Mouse (Mus musculus): ENCODE data around the gene Pak1. TPM values are rescaled to one million over a fixed set of nuclear protein-coding genes. Genes with fewer than 3 reads are reported as not detected.

Pak1 gene
- total and polyA plus RNA-seq, 3 experiments = 2.8 to 6.7 TPM; not detected in 1

DNA sequence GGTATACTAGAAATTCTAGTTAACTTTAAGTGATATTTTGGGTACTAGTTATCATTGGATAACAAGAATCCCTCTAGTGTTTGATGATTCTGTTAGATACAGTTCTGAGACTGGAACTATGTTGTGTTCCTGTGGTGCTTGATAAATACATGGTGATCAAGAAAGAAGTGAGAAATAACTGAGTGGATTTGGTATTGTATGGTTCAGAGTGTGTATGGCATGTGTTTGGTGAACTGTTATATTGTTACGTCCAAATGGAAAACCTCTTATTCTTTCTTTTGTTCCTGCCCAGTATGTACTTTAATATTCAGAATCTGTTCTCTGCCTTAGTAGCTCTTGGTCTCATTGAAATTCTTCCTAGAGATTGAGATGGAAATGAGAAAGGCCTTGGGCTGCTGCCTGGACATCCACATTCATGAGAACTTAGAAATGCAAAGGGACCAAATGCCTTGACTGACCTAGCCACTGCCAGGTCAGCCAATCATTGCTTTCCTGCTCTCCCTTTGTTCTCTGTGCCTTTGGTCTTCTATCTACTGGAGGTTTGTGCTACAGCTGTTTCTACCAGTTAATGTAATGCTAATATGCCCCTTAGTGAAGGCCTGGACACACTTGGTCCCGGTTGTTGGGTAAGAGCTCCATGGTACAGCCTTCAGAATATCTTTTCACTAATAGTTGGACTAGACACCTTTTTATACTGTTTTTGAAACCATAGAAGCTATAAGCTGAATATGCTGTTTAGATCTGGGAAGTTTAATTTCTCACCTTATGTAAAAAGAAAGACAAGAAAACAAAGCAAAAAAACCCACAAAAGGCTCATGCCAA lies 16.1 kb downstream of the Pak1 start:
- Histone ChIP-seq H3K79me2 (ENCODE audit: control insufficient read depth, insufficient read depth, low read length, poor library complexity) (no peaks in the 10 kb centered on the region), H3K4me1 (ENCODE audit: control insufficient read depth in 1 of 2, insufficient read depth in 2 of 2, low read length in 2 of 2) (no peaks in the 10 kb centered on the region), H3K27ac (ENCODE audit: control insufficient read depth, low read depth, low read length) (no peak overlapping the region), H3K4me3 (ENCODE audit: control insufficient read depth in 1 of 2, insufficient read depth in 1 of 2, low read depth in 2 of 2, low read length in 2 of 2) (no peak overlapping the region), H3K36me3 (ENCODE audit: control insufficient read depth in 1 of 2, insufficient read depth in 2 of 2, low read length in 2 of 2) (no peaks in the 10 kb centered on the region), H3K27me3 (ENCODE audit: control insufficient read depth in 1 of 2, insufficient read depth in 2 of 2, low read length in 2 of 2) (peaks cover 2 to 4% of the 10 kb centered on the region in 2 experiments; a peak in 3 of 4 replicates), H3K9me3 (replicated peaks; ENCODE audit: insufficient read depth, low read length) (no peaks in the 10 kb centered on the region), H3K9ac (ENCODE audit: control insufficient read depth, low read depth, low read length, poor library complexity, severe bottlenecking) (no peak overlapping the region)
- TF ChIP-seq MAX (IDR thresholded peaks at IDR 0.05; ENCODE audit: low read length) (no peak), CHD2 (IDR thresholded peaks at IDR 0.05; ENCODE audit: low read length) (no peak)
- DNase-seq (ENCODE audit: low read depth, low spot score) = no peak

DNA sequence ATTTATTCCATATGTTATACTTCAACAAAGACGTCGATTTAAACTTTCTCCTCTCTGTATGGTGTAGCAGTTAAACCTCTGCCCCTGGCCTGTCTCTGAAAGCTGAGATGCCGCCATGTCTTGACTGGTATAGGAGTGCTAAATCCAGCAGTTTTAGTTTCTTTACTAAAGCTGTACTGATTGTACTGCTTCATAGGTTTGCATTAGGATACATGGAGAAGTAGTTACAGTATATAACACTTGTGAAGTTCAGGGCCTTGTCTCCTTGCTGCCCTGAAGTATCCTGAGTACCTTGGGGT lies 16.7 kb downstream of the Pak1 start:
- TF ChIP-seq MYC (IDR thresholded peaks at IDR 0.05; ENCODE audit: low read depth, low read length) (no peak), SMC3 (IDR thresholded peaks at IDR 0.05; ENCODE audit: low read depth, low read length) (no peak), MAZ (IDR thresholded peaks at IDR 0.05; ENCODE audit: low read depth, low read length) (no peak), CHD1 (IDR thresholded peaks at IDR 0.05; ENCODE audit: low read depth, low read length) (no peak), BHLHE40 (IDR thresholded peaks at IDR 0.05; ENCODE audit: borderline replicate concordance, low read depth, low read length) (no peak), EP300 (IDR thresholded peaks at IDR 0.05; ENCODE audit: low read depth in 1 of 2, low read length in 2 of 2) (no peak), NRF1 (IDR thresholded peaks at IDR 0.05; ENCODE audit: insufficient read depth, low read depth, low read length, poor library complexity, severe bottlenecking) (no peak), POLR2AphosphoS5 (IDR thresholded peaks at IDR 0.05; ENCODE audit: borderline replicate concordance, low read depth, low read length) (no peak), UBTF (IDR thresholded peaks at IDR 0.05; ENCODE audit: borderline replicate concordance, insufficient read depth, low read depth, low read length) (no peak), TAL1 (IDR thresholded peaks at IDR 0.05; ENCODE audit: low read length) (no peak), ZMIZ1 (IDR thresholded peaks at IDR 0.05; ENCODE audit: low read depth, low read length) (no peak), RCOR1 (IDR thresholded peaks at IDR 0.05; ENCODE audit: low read depth, low read length) (no peak), USF2 (IDR thresholded peaks at IDR 0.05; ENCODE audit: borderline replicate concordance in 1 of 2, insufficient read depth in 1 of 2, low read depth in 1 of 2, low read length in 2 of 2) (no peak), MEF2A (IDR thresholded peaks at IDR 0.05; ENCODE audit: extremely low read depth, insufficient replicate concordance, low read depth, low read length, poor library complexity, severe bottlenecking) (no peak), POLR2A (IDR thresholded peaks at IDR 0.05; ENCODE audit: control insufficient read depth in 1 of 2, insufficient read depth in 1 of 2, low read depth in 1 of 2, low read length in 2 of 2, poor library complexity in 1 of 2) (no peak), MYB (IDR thresholded peaks at IDR 0.05; ENCODE audit: low read depth, low read length) (no peak), ZC3H11A (IDR thresholded peaks at IDR 0.05; ENCODE audit: low read depth, low read length) (no peak)
- H3K4me3 ChIP-seq (ENCODE audit: control insufficient read depth in 1 of 2, insufficient read depth in 1 of 2, low read depth in 2 of 2, low read length in 2 of 2) = no peak overlapping the region
- DNase-seq (ENCODE audit: low read depth, low spot score) = no peak
- H3K4me1 ChIP-seq (ENCODE audit: control insufficient read depth in 1 of 2, insufficient read depth in 2 of 2, low read length in 2 of 2) = no peaks in the 10 kb centered on the region
- H3K36me3 ChIP-seq (ENCODE audit: control insufficient read depth in 1 of 2, insufficient read depth in 2 of 2, low read length in 2 of 2) = no peaks in the 10 kb centered on the region
- no peak overlapping the region for H3K27ac ChIP-seq (ENCODE audit: control insufficient read depth, low read depth, low read length)
- no peak overlapping the region for H3K9ac ChIP-seq (ENCODE audit: control insufficient read depth, low read depth, low read length, poor library complexity, severe bottlenecking)
- H3K27me3 ChIP-seq (ENCODE audit: control insufficient read depth in 1 of 2, insufficient read depth in 2 of 2, low read length in 2 of 2) = peaks cover 0 to 1% of the 10 kb centered on the region in 2 experiments; a peak in 3 of 4 replicates
- H3K79me2 ChIP-seq (ENCODE audit: control insufficient read depth, insufficient read depth, low read length, poor library complexity) = no peaks in the 10 kb centered on the region
- H3K9me3 ChIP-seq (replicated peaks; ENCODE audit: insufficient read depth, low read length) = no peaks in the 10 kb centered on the region
